Mouse (Mus musculus) limb, embryonic 15.5 days (tissue): ENCODE results near the gene 1110032A03Rik. TPM values are rescaled to one million over a fixed set of nuclear protein-coding genes. Genes with fewer than 3 reads are reported as not detected.
A peak's percentile ranks its signal among the peaks of the same experiment; 100 is the strongest.

Experiments used
- ATAC-seq: fragments of 200-750 bp; cut with Nextera tagmentation; 2 replicates; pipeline ENCODE4 v1.8.0; 2017; ENCODE audit warnings: low read depth, moderate TSS enrichment; ENCODE audit not compliant: insufficient number of reproducible peaks, low FRiP score, low TSS enrichment
- H3K27ac ChIP-seq: fragments of 300-500 bp; sonication (generic); 2 replicates; pipeline ENCODE4 v1.5.1; 2015; ENCODE audit warnings: moderate library complexity, mild to moderate bottlenecking, inconsistent platforms
- H3K27me3 ChIP-seq: fragments of 300-500 bp; sonication (generic); 2 replicates; pipeline ENCODE4 v1.6.1; 2015; ENCODE audit warnings: inconsistent platforms
- H3K36me3 ChIP-seq: fragments of 300-500 bp; sonication (generic); 2 replicates; pipeline ENCODE4 v1.6.1; 2015; ENCODE audit warnings: inconsistent platforms
- H3K4me1 ChIP-seq: fragments of 300-500 bp; sonication (generic); 2 replicates; pipeline ENCODE4 v1.6.1; 2015; ENCODE audit warnings: inconsistent platforms
- H3K4me2 ChIP-seq: fragments of 300-500 bp; sonication (generic); 2 replicates; pipeline ENCODE4 v1.6.1; 2015; ENCODE audit warnings: mild to moderate bottlenecking, inconsistent platforms
- H3K4me3 ChIP-seq: fragments of 300-500 bp; sonication (generic); 2 replicates; pipeline ENCODE4 v1.5.1; 2015; ENCODE audit warnings: mild to moderate bottlenecking, inconsistent platforms
- H3K9ac ChIP-seq: fragments of 300-500 bp; sonication (generic); 2 replicates; pipeline ENCODE4 v1.6.1; 2015; ENCODE audit warnings: inconsistent platforms
- H3K9me3 ChIP-seq: fragments of 300-500 bp; sonication (generic); 2 replicates; pipeline ENCODE4 v1.6.1; 2016; ENCODE audit warnings: inconsistent platforms
- WGBS: fragments of 180-500 bp; shearing (Covaris S2); methylation state at CpG from one replicate; pipeline ENCODE4 v1.1.7; 2015; 5-methylcytosine and 5-hydroxymethylcytosine counted together
- polyA plus RNA-seq: library from polyadenylated mRNA; unstranded; fragments of >200 nt; fragmentation: Nextera tagmentation; extraction: Ambion mirVana; gene quantifications from 2 replicates; pipeline ENCODE4 v1.2.1, GENCODE M21; 2015

The 1110032A03Rik gene
- polyA plus RNA-seq, 1 experiment from 2014 or later = 24.2 TPM

GRCm38 (mm10) chr9:50746214-50746677, 29.1 kb downstream of the 1110032A03Rik start, which contains the start of gene 2310030G06Rik:
Gene 2310030G06Rik, minus strand, starts transcription at chr9:50746536.
- 2% methylated on average over 19 of the region's 19 CpGs for WGBS
- Histone ChIP-seq H3K9ac (peak within 1 kb of the TSS; percentile 8; the same call in 1 of the 2 replicates), H3K27ac (peak within 1 kb of the TSS; percentile 5; the same call in 1 of the 2 replicates), H3K4me2 (peak within 1 kb of the TSS; percentile 45), H3K4me3 (peak within 1 kb of the TSS; percentile 31), H3K36me3 (no peaks in the 10 kb centered on the region), H3K4me1 (peaks cover 12% of the 10 kb centered on the region), H3K27me3 (no peaks in the 10 kb centered on the region), H3K9me3 (no peaks in the 10 kb centered on the region)
- ATAC-seq = no peak

GRCm38 (mm10) chr9:50745806-50746205, 29.5 kb downstream of the 1110032A03Rik start:
- H3K27ac ChIP-seq = peak overlapping the region; percentile 5; the same call in 1 of the 2 replicates
- H3K9me3 ChIP-seq = no peaks in the 10 kb centered on the region
- 13% methylated on average over 7 of the region's 7 CpGs for WGBS
- H3K4me2 ChIP-seq = peak overlapping the region; percentile 45
- ATAC-seq = no peak
- H3K4me1 ChIP-seq = peaks cover 10% of the 10 kb centered on the region; the same call in 1 of the 2 replicates
- no peaks in the 10 kb centered on the region for H3K27me3 ChIP-seq
- H3K9ac ChIP-seq = peak overlapping the region; percentile 8; the same call in 1 of the 2 replicates
- H3K4me3 ChIP-seq = peak overlapping the region; percentile 31
- no peaks in the 10 kb centered on the region for H3K36me3 ChIP-seq

DNA sequence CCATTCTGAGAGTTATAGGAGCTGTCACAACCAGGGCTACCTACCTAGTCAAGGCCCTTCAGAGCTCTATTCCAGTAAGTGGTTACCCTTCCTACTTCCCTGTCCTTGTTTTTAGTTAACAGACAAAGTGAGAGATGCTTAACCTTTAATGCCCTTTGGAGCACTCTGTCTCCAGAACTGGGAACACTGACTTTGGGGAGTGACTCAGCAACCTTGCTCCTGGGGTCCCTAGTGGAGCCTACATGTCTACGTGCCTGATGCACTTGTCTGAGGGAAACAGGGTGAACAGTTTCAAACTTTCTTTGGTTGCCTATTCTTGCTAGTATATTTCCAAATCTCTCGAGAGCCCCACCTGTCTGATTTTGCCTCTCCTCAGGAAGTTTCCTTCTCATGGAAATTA, 32.6 kb downstream of the 1110032A03Rik start:
- no peaks in the 10 kb centered on the region for H3K27me3 ChIP-seq
- H3K27ac ChIP-seq = no peak overlapping the region
- H3K4me1 ChIP-seq = peaks cover 14% of the 10 kb centered on the region; the same call in 1 of the 2 replicates
- no peak for ATAC-seq
- 64% methylated on average over 2 of the region's 2 CpGs for WGBS
- no peak overlapping the region for H3K4me2 ChIP-seq
- H3K9me3 ChIP-seq = no peaks in the 10 kb centered on the region
- no peaks in the 10 kb centered on the region for H3K36me3 ChIP-seq
- no peak overlapping the region for H3K9ac ChIP-seq
- no peak overlapping the region for H3K4me3 ChIP-seq

- H3K27ac ChIP-seq = no peak overlapping the region
- peaks cover 14% of the 10 kb centered on the region; the same call in 1 of the 2 replicates for H3K4me1 ChIP-seq
- H3K36me3 ChIP-seq = no peaks in the 10 kb centered on the region
- H3K9me3 ChIP-seq = no peaks in the 10 kb centered on the region
- no peak overlapping the region for H3K9ac ChIP-seq
- no peak overlapping the region for H3K4me3 ChIP-seq
- no peak overlapping the region for H3K4me2 ChIP-seq
- ATAC-seq = no peak
- H3K27me3 ChIP-seq = no peaks in the 10 kb centered on the region
- 85% methylated on average over 3 of the region's 3 CpGs for WGBS
These were observed 33.1 kb downstream of the 1110032A03Rik start for GRCm38 (mm10) chr9:50742261-50742660.

DNA sequence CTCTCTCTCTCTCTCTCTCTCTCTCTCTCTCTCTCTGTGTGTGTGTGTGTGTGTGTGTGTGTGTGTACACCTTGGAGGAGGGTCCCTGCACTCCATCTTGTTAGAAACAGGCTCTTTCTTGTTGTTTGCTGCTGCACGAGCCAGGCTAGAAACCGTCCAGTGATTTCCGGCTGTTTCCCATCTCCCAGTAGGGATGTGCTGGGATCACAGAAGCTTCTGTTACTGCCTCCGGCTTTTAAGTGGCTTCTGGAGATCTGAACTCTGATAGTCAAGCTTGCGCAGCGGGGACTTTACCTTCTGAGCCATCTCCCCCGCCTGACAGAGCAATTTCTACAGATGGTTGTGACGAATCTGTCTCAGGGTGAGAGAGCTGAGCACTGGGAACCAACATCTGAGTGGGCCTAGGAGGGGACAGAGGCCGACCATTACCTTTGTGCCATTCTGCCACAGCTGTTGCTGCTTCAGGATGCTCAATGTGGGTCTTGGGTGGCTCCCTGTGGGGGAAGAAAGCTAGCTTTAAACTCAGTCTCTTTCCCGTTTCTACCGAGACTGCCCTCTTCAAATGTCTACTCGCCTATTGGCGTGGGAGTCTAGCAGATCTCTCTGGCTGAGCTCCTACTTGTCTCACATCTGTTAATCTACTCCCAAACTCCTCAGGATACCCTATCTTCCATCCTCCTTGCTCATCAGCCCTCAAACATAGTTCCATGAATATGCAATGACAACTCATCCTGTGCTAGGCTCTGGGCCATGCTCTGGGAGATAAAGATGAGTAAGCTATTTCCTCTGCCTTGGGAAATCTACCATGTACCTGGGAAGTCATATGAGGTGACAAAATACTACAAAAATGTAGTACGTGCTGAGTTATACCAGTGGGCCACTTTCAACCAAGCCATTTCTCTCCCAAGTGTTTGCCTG, 34.2 kb downstream of the 1110032A03Rik start:
- Histone ChIP-seq H3K9me3 (no peaks in the 10 kb centered on the region), H3K27me3 (no peaks in the 10 kb centered on the region), H3K36me3 (no peaks in the 10 kb centered on the region), H3K4me2 (no peak overlapping the region), H3K4me1 (peaks cover 7% of the 10 kb centered on the region; the same call in 1 of the 2 replicates), H3K4me3 (no peak overlapping the region), H3K9ac (no peak overlapping the region), H3K27ac (no peak overlapping the region)
- 83% methylated on average over 14 of the region's 14 CpGs for WGBS
- ATAC-seq = no peak

DNA sequence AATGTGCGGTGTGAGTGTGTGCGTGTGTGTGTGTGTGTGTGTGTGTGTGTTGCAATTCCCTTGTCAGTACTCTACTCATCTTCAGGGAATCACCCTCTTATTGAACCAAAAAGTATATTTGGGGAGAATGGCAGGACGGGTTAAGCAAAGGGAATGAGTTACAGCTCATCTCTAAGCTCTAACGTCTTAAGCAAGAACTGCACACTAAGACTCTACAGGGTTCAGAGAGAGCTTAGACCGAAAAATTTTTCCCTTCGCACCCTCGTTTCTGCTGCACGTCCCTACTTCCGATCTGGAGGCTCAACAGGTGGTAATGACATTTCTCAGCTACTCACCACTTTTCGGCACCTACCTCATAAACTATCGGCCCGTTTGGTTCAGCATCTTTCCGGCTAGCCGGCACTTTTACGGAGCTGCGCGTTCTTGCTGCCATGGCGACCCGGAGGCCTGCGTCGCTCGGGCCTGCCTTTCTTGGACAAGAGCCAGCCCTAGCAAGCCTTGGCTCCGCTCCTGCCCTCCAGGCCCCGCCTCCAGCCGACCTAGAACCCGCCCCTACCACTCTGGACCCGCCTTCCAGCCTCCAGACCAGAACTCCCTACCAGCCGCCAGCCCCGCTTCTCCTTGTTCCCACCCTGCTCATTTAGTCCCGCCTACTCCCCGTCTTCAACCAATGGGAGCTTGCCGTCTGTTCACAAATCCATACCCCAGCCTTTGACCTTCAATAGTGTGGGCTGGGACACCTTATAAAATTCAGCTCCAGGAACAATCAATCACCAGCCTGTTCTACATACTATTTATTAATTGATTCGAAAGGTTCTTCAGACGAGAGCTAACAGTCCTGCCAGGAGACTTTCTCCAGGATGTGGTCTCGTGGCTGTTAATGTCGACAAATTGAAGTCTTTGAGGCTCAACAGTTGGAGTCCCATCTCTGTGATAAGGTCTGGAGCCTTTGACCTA, 36.1 kb downstream of the 1110032A03Rik start, which contains the start of gene Dixdc1:
TSS of gene Dixdc1 (minus strand) at position 604 of the 957 bp plus-strand sequence.
- Histone ChIP-seq H3K27me3 (no peaks in the 10 kb centered on the region), H3K9ac (no peak within 1 kb of the TSS), H3K27ac (peak within 1 kb of the TSS; percentile 30; the same call in 1 of the 2 replicates), H3K9me3 (no peaks in the 10 kb centered on the region), H3K4me3 (peak within 1 kb of the TSS; percentile 38), H3K36me3 (no peaks in the 10 kb centered on the region), H3K4me2 (peak within 1 kb of the TSS; percentile 54), H3K4me1 (peaks cover 4% of the 10 kb centered on the region; the same call in 1 of the 2 replicates)
- WGBS = 12% methylated on average over 36 of the region's 36 CpGs
- ATAC-seq = peak; percentile 96

DNA sequence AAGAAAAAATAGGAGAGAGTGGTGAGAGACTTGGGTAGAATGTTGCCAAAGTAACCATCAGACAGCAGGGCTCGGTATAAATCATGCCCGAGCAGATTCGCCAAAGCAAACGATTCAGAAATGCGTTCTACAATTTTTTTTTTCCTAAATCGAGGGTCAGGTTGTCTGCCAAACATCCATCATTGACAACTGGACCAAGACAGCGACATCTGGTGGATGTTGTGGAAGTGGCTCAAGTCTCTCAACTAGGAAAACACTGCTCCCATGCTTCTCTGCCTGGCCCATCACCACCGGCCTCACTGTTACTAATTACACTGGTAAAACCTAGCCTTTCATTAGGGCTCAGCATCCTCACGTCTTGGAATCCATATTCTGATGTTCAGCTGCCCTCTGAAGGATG, 40.3 kb downstream of the 1110032A03Rik start:
- Histone ChIP-seq H3K27ac (no peak overlapping the region), H3K27me3 (no peaks in the 10 kb centered on the region), H3K9ac (no peak overlapping the region), H3K4me3 (no peak overlapping the region), H3K9me3 (no peaks in the 10 kb centered on the region), H3K4me1 (peaks cover 4% of the 10 kb centered on the region; the same call in 1 of the 2 replicates), H3K36me3 (no peaks in the 10 kb centered on the region), H3K4me2 (peak overlapping the region; percentile 12; the same call in 1 of the 2 replicates)
- 3% methylated on average over 9 of the region's 9 CpGs for WGBS
- ATAC-seq = no peak

DNA sequence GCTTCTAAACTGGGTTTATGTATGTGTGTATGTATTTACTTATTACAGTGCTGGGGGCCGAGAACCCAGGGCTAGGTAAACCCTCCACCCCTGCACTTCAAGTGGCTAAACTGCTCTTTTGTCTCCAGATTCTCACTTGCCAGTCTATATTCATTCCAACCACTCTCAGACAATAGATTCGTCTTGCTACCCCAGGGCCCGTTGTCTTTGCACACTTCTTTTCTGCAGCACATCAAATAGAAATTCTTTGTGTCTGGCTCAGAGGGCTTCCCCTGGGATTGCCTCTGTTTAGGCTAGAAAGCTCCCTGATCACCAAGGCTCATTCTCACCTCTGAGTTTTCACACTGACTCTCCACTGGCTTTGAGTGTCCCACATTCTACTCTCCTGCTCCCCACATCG, 42.8 kb downstream of the 1110032A03Rik start:
- H3K9me3 ChIP-seq = no peaks in the 10 kb centered on the region
- no peak overlapping the region for H3K9ac ChIP-seq
- no peak overlapping the region for H3K27ac ChIP-seq
- H3K4me2 ChIP-seq = no peak overlapping the region
- no peaks in the 10 kb centered on the region for H3K36me3 ChIP-seq
- peaks cover 7% of the 10 kb centered on the region for H3K4me1 ChIP-seq
- no peak overlapping the region for H3K4me3 ChIP-seq
- WGBS = 34% methylated on average over 4 of the region's 4 CpGs
- H3K27me3 ChIP-seq = no peaks in the 10 kb centered on the region
- ATAC-seq = no peak

GRCm38 (mm10) chr9:50729600-50729999, 45.7 kb downstream of the 1110032A03Rik start:
- no peaks in the 10 kb centered on the region for H3K9me3 ChIP-seq
- H3K4me3 ChIP-seq = no peak overlapping the region
- no peak overlapping the region for H3K4me2 ChIP-seq
- no peak for ATAC-seq
- H3K36me3 ChIP-seq = no peaks in the 10 kb centered on the region
- H3K4me1 ChIP-seq = peaks cover 29% of the 10 kb centered on the region
- H3K27ac ChIP-seq = no peak overlapping the region
- WGBS = 48% methylated on average over 4 of the region's 4 CpGs
- no peak overlapping the region for H3K9ac ChIP-seq
- no peaks in the 10 kb centered on the region for H3K27me3 ChIP-seq

DNA sequence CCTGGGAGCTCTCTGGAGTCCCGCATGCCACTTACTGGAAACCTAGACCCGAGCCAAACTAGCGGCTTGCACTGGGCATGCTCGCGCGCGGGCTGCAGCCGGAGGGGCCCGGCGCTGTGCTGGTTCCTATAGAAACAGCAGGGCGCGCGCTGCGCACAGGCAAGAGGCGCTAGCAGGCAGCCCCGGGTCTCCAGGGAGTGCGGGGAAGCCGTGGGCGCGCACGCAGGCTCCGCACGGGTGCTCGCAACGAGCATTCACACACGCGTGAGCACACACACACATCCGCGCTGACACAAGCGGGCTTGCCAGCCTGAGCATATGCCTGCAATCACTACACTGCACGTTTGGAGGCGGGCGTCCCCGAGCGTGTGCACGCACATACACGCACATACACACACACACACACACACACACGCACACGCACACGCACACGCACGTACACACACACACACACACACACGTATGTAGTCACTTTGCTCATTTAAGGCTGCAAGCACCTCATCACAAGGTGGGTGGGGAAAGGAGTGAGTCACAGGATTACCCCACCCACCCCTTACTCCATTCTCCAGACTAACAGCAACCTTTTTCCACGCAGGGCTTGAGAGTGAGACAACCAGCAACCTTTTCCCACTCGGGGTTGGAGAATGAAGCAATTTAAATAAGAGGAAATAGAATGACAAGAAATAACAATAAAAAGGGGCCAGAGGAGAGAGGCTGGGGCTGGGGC, 47.2 kb downstream of the 1110032A03Rik start:
- H3K4me1 ChIP-seq = peaks cover 39% of the 10 kb centered on the region
- H3K27ac ChIP-seq = peak overlapping the region; percentile 85
- H3K4me3 ChIP-seq = peak overlapping the region; percentile 67
- no peaks in the 10 kb centered on the region for H3K9me3 ChIP-seq
- ATAC-seq = peak; percentile 88
- peak overlapping the region; percentile 84 for H3K4me2 ChIP-seq
- 0% methylated on average over 45 of the region's 45 CpGs for WGBS
- H3K9ac ChIP-seq = peak overlapping the region; percentile 55
- no peaks in the 10 kb centered on the region for H3K27me3 ChIP-seq
- no peaks in the 10 kb centered on the region for H3K36me3 ChIP-seq
